ENCODE assay signal across 9 mouse cellular contexts in the genomic region with DNA sequence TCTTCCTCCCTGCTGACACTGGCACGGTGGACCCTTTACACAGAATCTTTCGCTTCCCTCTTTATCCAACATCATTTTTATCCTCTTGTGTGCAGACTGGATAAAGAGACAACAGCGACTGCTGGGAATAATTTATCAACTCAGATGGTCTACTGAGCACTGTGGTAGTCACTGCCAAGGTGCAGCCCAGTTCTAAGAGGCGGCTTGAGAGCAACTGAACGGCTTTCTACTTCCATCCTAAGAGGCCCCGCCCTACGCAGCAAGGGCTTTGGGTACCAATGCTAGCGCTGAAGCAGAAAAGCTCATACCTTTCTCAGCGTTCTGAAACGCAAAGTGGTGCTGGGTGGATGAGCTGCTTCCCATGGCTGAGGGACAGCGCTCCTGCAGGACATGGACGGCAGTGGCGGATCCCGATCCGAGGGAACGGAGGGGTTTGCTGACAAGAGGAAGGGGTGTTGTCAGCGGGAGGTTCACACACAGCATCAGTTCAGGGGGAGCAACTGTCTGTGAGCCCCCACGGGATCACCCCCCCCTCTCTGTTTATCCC. TPM values are rescaled to one million over a fixed set of nuclear protein-coding genes. Genes with fewer than 3 reads are reported as not detected.
DNase-seq lines count a peak whose midpoint lies in the region; ATAC-seq lines count a peak whose summit lies in the region.
"Had no signal": no experiment of that assay in that cellular context is flagged by ENCODE, and none has a peak within 500 bp of the region (broad histone marks: within the 10 kb centered on the region; RNA-seq: fewer than 3 reads in every experiment).

No protein-coding gene starts in this region.

- H3K4me3 ChIP-seq in heart, embryonic 14.5 days (ENCODE audit: control insufficient read depth in 1 of 2, insufficient read depth in 1 of 2, low read depth in 1 of 2, low read length in 2 of 2): no peak overlapping the region
- no peak overlapping the region for H3K4me3 ChIP-seq in forebrain, embryonic 12.5 days (replicated peaks)
- H3K4me3 ChIP-seq in midbrain, embryonic 14.5 days (replicated peaks; ENCODE audit: low read depth, low read length): no peak overlapping the region

- intact Hi-C loops in heart, postnatal 36 days (cut with DNase I): no loop called here

- no peaks in the 10 kb centered on the region for H3K9me3 ChIP-seq in heart, embryonic 14.5 days (ENCODE audit: control insufficient read depth, low read length)
- H3K9me3 ChIP-seq in forebrain, embryonic 12.5 days: no peaks in the 10 kb centered on the region
- H3K9me3 ChIP-seq in midbrain, embryonic 14.5 days (ENCODE audit: control insufficient read depth, low read length): no peaks in the 10 kb centered on the region

- no peak overlapping the region for H3K27ac ChIP-seq in heart, embryonic 14.5 days (replicated peaks in 1 of 2; ENCODE audit: control insufficient read depth in 1 of 2, insufficient read depth in 1 of 2, low read depth in 2 of 2, low read length in 2 of 2)
- H3K27ac ChIP-seq in forebrain, embryonic 12.5 days: no peak overlapping the region
- no peak overlapping the region for H3K27ac ChIP-seq in midbrain, embryonic 14.5 days (replicated peaks; ENCODE audit: low read depth, low read length)

- no peak overlapping the region for H3K9ac ChIP-seq in heart, embryonic 14.5 days (ENCODE audit: low read length)
- H3K9ac ChIP-seq in forebrain, embryonic 12.5 days: no peak overlapping the region
- no peak overlapping the region; the same call in 1 of the 2 replicates for H3K9ac ChIP-seq in midbrain, embryonic 14.5 days (replicated peaks; ENCODE audit: low read length)

- H3K4me1 ChIP-seq in heart, embryonic 14.5 days (ENCODE audit: control insufficient read depth in 2 of 2, insufficient read depth in 2 of 2, low read length in 2 of 2): no peaks in the 10 kb centered on the region; a peak in 1 of 4 replicates
- peaks cover 10% of the 10 kb centered on the region for H3K4me1 ChIP-seq in forebrain, embryonic 12.5 days
- no peaks in the 10 kb centered on the region for H3K4me1 ChIP-seq in midbrain, embryonic 14.5 days (ENCODE audit: control insufficient read depth, insufficient read depth, low read length)

- no peak for ATAC-seq in heart, embryonic 14.5 days (ENCODE audit: insufficient number of reproducible peaks, insufficient read depth, low FRiP score, low read depth)
- ATAC-seq in forebrain, embryonic 12.5 days (ENCODE audit: low FRiP score): peak; percentile 64
- ATAC-seq in midbrain, embryonic 14.5 days (ENCODE audit: low FRiP score, low TSS enrichment): peak; percentile 55; the same call in 1 of the 2 replicates
- no peak for ATAC-seq in activated CD4-positive, CD25-positive, alpha-beta regulatory T cell, adult 4 months
- no peak for ATAC-seq in megakaryocyte-erythroid progenitor cell, adult 5-6 weeks (replicated peaks; ENCODE audit: low FRiP score, low TSS enrichment, poor library complexity, severe bottlenecking)

- 0 out of 2 replicates have a peak overlapping the region, but pooled peaks have one; percentile 14 for H3K4me2 ChIP-seq in heart, embryonic 14.5 days (ENCODE audit: low read length)
- H3K4me2 ChIP-seq in forebrain, embryonic 12.5 days: peak overlapping the region; percentile 33
- peak overlapping the region; percentile 37 for H3K4me2 ChIP-seq in midbrain, embryonic 14.5 days (ENCODE audit: low read length)

- H3K36me3 ChIP-seq in heart, embryonic 14.5 days (ENCODE audit: control insufficient read depth, insufficient read depth, low read length): no peaks in the 10 kb centered on the region
- H3K36me3 ChIP-seq in forebrain, embryonic 12.5 days (replicated peaks): no peaks in the 10 kb centered on the region
- no peaks in the 10 kb centered on the region for H3K36me3 ChIP-seq in midbrain, embryonic 14.5 days (ENCODE audit: control insufficient read depth, insufficient read depth, low read length)

- WGBS in heart, embryonic 14.5 days: 17% methylated on average over 18 of the region's 18 CpGs
- WGBS in forebrain, embryonic 12.5 days: 17% methylated on average over 18 of the region's 18 CpGs
- 15% methylated on average over 18 of the region's 18 CpGs for WGBS in midbrain, embryonic 14.5 days

- DNase-seq in heart, postnatal 36 days: no peak
- DNase-seq in R1 (ENCODE audit: low read depth, low spot score): peak; percentile 61
- peak; percentile 73 for DNase-seq in midbrain, embryonic 14.5 days
- DNase-seq in gastrocnemius, postnatal 10 days: no peak

- no peaks in the 10 kb centered on the region for H3K27me3 ChIP-seq in heart, embryonic 14.5 days (ENCODE audit: control insufficient read depth, insufficient read depth, low read length)
- H3K27me3 ChIP-seq in forebrain, embryonic 12.5 days: no peaks in the 10 kb centered on the region
- no peaks in the 10 kb centered on the region for H3K27me3 ChIP-seq in midbrain, embryonic 14.5 days (ENCODE audit: control insufficient read depth, insufficient read depth, low read length)

RNA-seq across cellular contexts. Expression of gene Ppef2, which starts 3.2 kb away (rescaled TPM):
- not detected in 2 replicates for polyA plus RNA-seq in heart, embryonic 14.5 days (2014; fragmentation: Nextera tagmentation; extraction: Ambion mirVana)
- total RNA-seq in heart, postnatal 36 days (2021): not detected
- 0.14 and 0.34 TPM in 2 replicates for polyA plus RNA-seq in forebrain, embryonic 12.5 days (2016; fragmentation: Nextera tagmentation; extraction: Ambion mirVana)
- 0.43 and 0.49 TPM in 2 replicates for polyA plus RNA-seq in midbrain, embryonic 14.5 days (2014; fragmentation: Nextera tagmentation; extraction: Ambion mirVana)
- under 1 TPM; 0.15 to 0.34 TPM for polyA plus RNA-seq in activated CD4-positive, CD25-positive, alpha-beta regulatory T cell, adult 4 months (2017; shearing (Covaris generic))
- not detected for total RNA-seq in gastrocnemius, postnatal 10 days (2021)
- total RNA-seq in megakaryocyte-erythroid progenitor cell, adult 5-6 weeks (2014; fragmentation: Nextera tagmentation): not detected in 2 replicates
- total RNA-seq in megakaryocyte-erythroid progenitor cell, adult 5-6 weeks (2017): not detected in 2 replicates

RNA-seq across cellular contexts. Expression of gene Naaa, which starts 25.1 kb away (rescaled TPM):
- 6.0 and 6.3 TPM in 2 replicates for polyA plus RNA-seq in heart, embryonic 14.5 days (2014; fragmentation: Nextera tagmentation; extraction: Ambion mirVana)
- 10 to 100 TPM; 12.2 to 13.3 TPM for total RNA-seq in heart, postnatal 36 days (2021)
- polyA plus RNA-seq in forebrain, embryonic 12.5 days (2016; fragmentation: Nextera tagmentation; extraction: Ambion mirVana): 3.7 and 4.1 TPM in 2 replicates
- polyA plus RNA-seq in midbrain, embryonic 14.5 days (2014; fragmentation: Nextera tagmentation; extraction: Ambion mirVana): 15.2 and 17.4 TPM in 2 replicates
- polyA plus RNA-seq in activated CD4-positive, CD25-positive, alpha-beta regulatory T cell, adult 4 months (2017; shearing (Covaris generic)): 10 to 100 TPM in 1 of 2 experiments, 1 to 10 TPM in 1; 9.2 to 11.5 TPM
- total RNA-seq in gastrocnemius, postnatal 10 days (2021): 10 to 100 TPM in 1 of 2 experiments, 1 to 10 TPM in 1; 8.9 to 11.7 TPM
- total RNA-seq in megakaryocyte-erythroid progenitor cell, adult 5-6 weeks (2014; fragmentation: Nextera tagmentation): 1.1 and 2.9 TPM in 2 replicates
- 2.1 and 5.6 TPM in 2 replicates for total RNA-seq in megakaryocyte-erythroid progenitor cell, adult 5-6 weeks (2017)

RNA-seq across cellular contexts. Expression of gene U90926, which starts 37.7 kb away (rescaled TPM):
- polyA plus RNA-seq in heart, embryonic 14.5 days (2014; fragmentation: Nextera tagmentation; extraction: Ambion mirVana): not detected in 2 replicates
- total RNA-seq in heart, postnatal 36 days (2021): not detected
- polyA plus RNA-seq in forebrain, embryonic 12.5 days (2016; fragmentation: Nextera tagmentation; extraction: Ambion mirVana): not detected in 2 replicates
- not detected in 2 replicates for polyA plus RNA-seq in midbrain, embryonic 14.5 days (2014; fragmentation: Nextera tagmentation; extraction: Ambion mirVana)
- not detected for polyA plus RNA-seq in activated CD4-positive, CD25-positive, alpha-beta regulatory T cell, adult 4 months (2017; shearing (Covaris generic))
- not detected for total RNA-seq in gastrocnemius, postnatal 10 days (2021)
- total RNA-seq in megakaryocyte-erythroid progenitor cell, adult 5-6 weeks (2014; fragmentation: Nextera tagmentation): not detected in 2 replicates
- total RNA-seq in megakaryocyte-erythroid progenitor cell, adult 5-6 weeks (2017): not detected in 2 replicates
- total RNA-seq: ES-E14 had no signal

RNA-seq across cellular contexts. Expression of gene Sdad1, which starts 57.4 kb away (rescaled TPM):
- polyA plus RNA-seq in heart, embryonic 14.5 days (2014; fragmentation: Nextera tagmentation; extraction: Ambion mirVana): 23.4 and 25.8 TPM in 2 replicates
- total RNA-seq in heart, postnatal 36 days (2021): 10 to 100 TPM; 11.1 to 12.5 TPM
- polyA plus RNA-seq in forebrain, embryonic 12.5 days (2016; fragmentation: Nextera tagmentation; extraction: Ambion mirVana): 41.8 and 42.0 TPM in 2 replicates
- polyA plus RNA-seq in midbrain, embryonic 14.5 days (2014; fragmentation: Nextera tagmentation; extraction: Ambion mirVana): 29.9 and 38.8 TPM in 2 replicates
- polyA plus RNA-seq in activated CD4-positive, CD25-positive, alpha-beta regulatory T cell, adult 4 months (2017; shearing (Covaris generic)): 10 to 100 TPM; 37.7 to 41.4 TPM
- 10 to 100 TPM; 20.3 to 20.8 TPM for total RNA-seq in gastrocnemius, postnatal 10 days (2021)
- 51.6 and 66.7 TPM in 2 replicates for total RNA-seq in megakaryocyte-erythroid progenitor cell, adult 5-6 weeks (2014; fragmentation: Nextera tagmentation)
- total RNA-seq in megakaryocyte-erythroid progenitor cell, adult 5-6 weeks (2017): 91.7 and 93.5 TPM in 2 replicates

Comparison
In these comparisons a context has a peak if more than half of its experiments do, and no peak if none do; other contexts are left out.
1. ATAC-seq: peak in forebrain, embryonic 12.5 days (single experiment) and midbrain, embryonic 14.5 days (single experiment); none in heart, embryonic 14.5 days (single experiment), activated CD4-positive, CD25-positive, alpha-beta regulatory T cell, adult 4 months (single experiment) and megakaryocyte-erythroid progenitor cell, adult 5-6 weeks (single experiment).
2. DNase-seq: peak in R1 (single experiment) and midbrain, embryonic 14.5 days (single experiment); none in heart, postnatal 36 days (0 of 2) and gastrocnemius, postnatal 10 days (single experiment).
3. Peak in every context shown above with its lines, with median percentiles within 50 percentile points of each other: H3K4me2 ChIP-seq.